Mouse (Mus musculus) adrenal gland, postnatal 10 days (tissue): ENCODE data around the gene Oxa1l. TPM values are rescaled to one million over a fixed set of nuclear protein-coding genes. Genes with fewer than 3 reads are reported as not detected.

ENCODE experiments used
- DNase-seq: peaks from one replicate; pipeline ENCODE4 v3.0.0; 2021; ENCODE audit warnings: mixed read lengths
- total RNA-seq, 2 experiments: library from RNA; stranded (reverse); gene quantifications; 2 replicates each; pipeline ENCODE4 v1.2.3; 2021

Gene Oxa1l
- total RNA-seq, 2 experiments from 2014 or later: 114 to 138 TPM

GRCm38 (mm10) chr14:54371460-54371859 lies 10.8 kb downstream of the Oxa1l start:
- DNase-seq: no peak

GRCm38 (mm10) chr14:54372923-54373322 lies 12.3 kb downstream of the Oxa1l start:
- no peak for DNase-seq

GRCm38 (mm10) chr14:54375916-54376315 lies 15.3 kb downstream of the Oxa1l start:
- peak; percentile 41 for DNase-seq

- no peak for DNase-seq
These were observed 16.5 kb downstream of the Oxa1l start for GRCm38 (mm10) chr14:54377166-54377565.

GRCm38 (mm10) chr14:54379571-54379970 lies 18.9 kb downstream of the Oxa1l start:
- no peak for DNase-seq

GRCm38 (mm10) chr14:54380616-54381015 lies 20.0 kb downstream of the Oxa1l start:
- DNase-seq: no peak

GRCm38 (mm10) chr14:54381816-54382215 lies 21.2 kb downstream of the Oxa1l start:
- DNase-seq: no peak

- no peak for DNase-seq
These were observed 22.0 kb downstream of the Oxa1l start for GRCm38 (mm10) chr14:54382641-54383040.

GRCm38 (mm10) chr14:54383355-54383771 lies 22.7 kb downstream of the Oxa1l start:
- no peak for DNase-seq

- no peak for DNase-seq
These were observed 23.8 kb downstream of the Oxa1l start for GRCm38 (mm10) chr14:54384396-54384795.

GRCm38 (mm10) chr14:54385968-54386618 lies 25.5 kb downstream of the Oxa1l start:
- DNase-seq: no peak

GRCm38 (mm10) chr14:54387546-54387945 lies 26.9 kb downstream of the Oxa1l start:
- no peak for DNase-seq

GRCm38 (mm10) chr14:54390843-54391242 lies 30.2 kb downstream of the Oxa1l start:
- DNase-seq: no peak

GRCm38 (mm10) chr14:54393794-54394193 lies 33.2 kb downstream of the Oxa1l start:
- no peak for DNase-seq

- DNase-seq: no peak
These were observed 33.7 kb downstream of the Oxa1l start for GRCm38 (mm10) chr14:54394309-54394708.

- DNase-seq: no peak
These were observed 36.1 kb downstream of the Oxa1l start for GRCm38 (mm10) chr14:54396685-54397084.

GRCm38 (mm10) chr14:54397872-54398527 lies 37.4 kb downstream of the Oxa1l start:
- no peak for DNase-seq

- DNase-seq: no peak
These were observed 37.9 kb downstream of the Oxa1l start for GRCm38 (mm10) chr14:54398528-54398916.

GRCm38 (mm10) chr14:54398921-54399382 lies 38.3 kb downstream of the Oxa1l start:
- no peak for DNase-seq

- DNase-seq: no peak
These were observed 41.1 kb downstream of the Oxa1l start for GRCm38 (mm10) chr14:54401723-54402122.

GRCm38 (mm10) chr14:54408336-54409056 lies 47.9 kb downstream of the Oxa1l start:
- no peak for DNase-seq

GRCm38 (mm10) chr14:54409057-54409645 lies 48.5 kb downstream of the Oxa1l start:
- no peak for DNase-seq
